In the genomic region with DNA sequence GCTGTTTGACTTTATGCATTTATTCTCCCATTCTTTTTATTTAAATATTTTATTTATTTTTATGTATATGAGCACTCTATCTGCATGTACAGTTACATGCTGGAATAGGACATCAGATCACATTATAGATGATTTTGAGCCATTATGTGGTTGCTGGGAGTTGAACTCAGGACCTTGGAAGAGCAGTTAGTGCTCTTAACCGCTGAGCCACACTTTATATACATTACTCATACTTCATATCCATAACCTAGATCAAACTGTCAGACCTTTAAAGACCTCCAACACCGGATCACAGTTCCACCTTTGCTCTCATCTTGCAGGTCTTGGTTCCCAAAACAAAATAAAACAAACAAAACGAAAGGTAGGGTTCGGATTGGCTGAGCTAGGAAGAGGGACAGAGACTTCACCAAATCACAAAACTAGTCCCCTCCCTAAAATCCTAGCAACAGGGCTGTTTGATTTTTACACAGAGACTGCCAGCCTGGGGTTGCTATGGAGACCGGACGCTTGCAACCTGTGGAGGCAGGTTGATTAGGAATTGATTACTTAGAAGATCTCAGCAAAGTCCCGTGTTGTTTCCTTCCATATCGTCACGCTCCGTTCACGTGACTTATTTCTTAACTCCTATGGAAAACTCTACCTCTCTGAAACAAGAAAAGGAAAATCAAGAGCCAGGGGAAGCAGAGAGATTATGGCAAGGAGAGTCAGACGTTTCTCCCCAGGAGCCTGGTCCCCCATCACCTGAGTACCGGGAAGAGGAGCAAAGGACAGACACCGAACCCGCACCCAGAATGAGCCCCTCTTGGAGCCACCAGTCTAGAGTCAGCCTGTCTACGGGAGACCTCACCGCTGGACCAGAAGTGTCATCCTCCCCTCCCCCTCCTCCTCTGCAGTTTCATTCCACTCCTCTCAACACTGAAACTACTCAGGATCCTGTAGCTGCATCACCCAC, we compare ENCODE assay signal across 8 mouse cellular contexts. TPM values are rescaled to one million over a fixed set of nuclear protein-coding genes. Genes with fewer than 3 reads are reported as not detected.
DNase-seq lines count a peak whose midpoint lies in the region; ATAC-seq and TF ChIP-seq lines count a peak whose summit lies in the region.

TSS of gene Rsph4a (plus strand) at position 582 of the 952 bp plus-strand sequence.

- DNase-seq in lung, adult 18-20 months = peak; percentile 28 to 74
- no peak for DNase-seq in lung, postnatal 14 days
- DNase-seq in heart, postnatal 10 days = peak; percentile 13 to 23
- DNase-seq in kidney, postnatal 4 days = peak; percentile 55 to 60
- DNase-seq in spleen, postnatal 14 days (ENCODE audit: low spot score in 2 of 2) = no peak

- ATAC-seq in embryonic facial prominence, embryonic 12.5 days (ENCODE audit: insufficient number of reproducible peaks, insufficient read depth, low FRiP score, low TSS enrichment) = peak; percentile 95
- 0 out of 2 replicates have a peak, but pooled peaks have one; percentile 21 for ATAC-seq in liver, embryonic 12.5 days

- no peaks in the 10 kb centered on the region for H3K27me3 ChIP-seq in embryonic facial prominence, embryonic 12.5 days
- no peaks in the 10 kb centered on the region for H3K27me3 ChIP-seq in liver, embryonic 12.5 days (replicated peaks)

- WGBS in embryonic facial prominence, embryonic 12.5 days = 6% methylated on average over 17 of the region's 17 CpGs
- WGBS in liver, embryonic 12.5 days (ENCODE audit: insufficient replicate concordance) = 7% methylated on average over 17 of the region's 17 CpGs
- 5% methylated on average over 17 of the region's 17 CpGs for WGBS in olfactory bulb, adult 2 months

- H3K27ac ChIP-seq in embryonic facial prominence, embryonic 12.5 days = no peak within 1 kb of the TSS
- H3K27ac ChIP-seq in liver, embryonic 12.5 days = no peak within 1 kb of the TSS
- H3K27ac ChIP-seq in olfactory bulb, adult 2 months (ENCODE audit: insufficient read depth, low read depth, low read length) = no peak within 1 kb of the TSS

- H3K36me3 ChIP-seq in embryonic facial prominence, embryonic 12.5 days = no peaks in the 10 kb centered on the region
- H3K36me3 ChIP-seq in liver, embryonic 12.5 days = no peaks in the 10 kb centered on the region

- TF ChIP-seq POLR2A in olfactory bulb, adult 2 months (IDR thresholded peaks at IDR 0.05; ENCODE audit: insufficient read depth, low read depth, low read length) = no peak

- no peak for TF ChIP-seq CTCF in olfactory bulb, adult 2 months (IDR thresholded peaks at IDR 0.05; ENCODE audit: insufficient read depth, low read depth, low read length)

- H3K4me2 ChIP-seq in embryonic facial prominence, embryonic 12.5 days (replicated peaks) = peak within 1 kb of the TSS; percentile 69
- peak within 1 kb of the TSS; percentile 57 for H3K4me2 ChIP-seq in liver, embryonic 12.5 days

- intact Hi-C loops in heart, postnatal 10 days (cut with DNase I) = no loop called here

- 0 out of 2 replicates have a peak, but pooled peaks cover 4% of the 10 kb centered on the region for H3K4me1 ChIP-seq in embryonic facial prominence, embryonic 12.5 days
- peaks cover 6% of the 10 kb centered on the region; the same call in 1 of the 2 replicates for H3K4me1 ChIP-seq in liver, embryonic 12.5 days
- H3K4me1 ChIP-seq in olfactory bulb, adult 2 months (ENCODE audit: control insufficient read depth, insufficient read depth, low read length) = peaks cover 3% of the 10 kb centered on the region; the same call in 1 of the 2 replicates

- H3K9ac ChIP-seq in embryonic facial prominence, embryonic 12.5 days = no peak within 1 kb of the TSS
- H3K9ac ChIP-seq in liver, embryonic 12.5 days = no peak within 1 kb of the TSS

- peak within 1 kb of the TSS; percentile 40 for H3K4me3 ChIP-seq in embryonic facial prominence, embryonic 12.5 days
- H3K4me3 ChIP-seq in liver, embryonic 12.5 days = peak within 1 kb of the TSS; percentile 39
- peak within 1 kb of the TSS; percentile 52 for H3K4me3 ChIP-seq in olfactory bulb, adult 2 months (ENCODE audit: insufficient read depth, low read depth, low read length)

- H3K9me3 ChIP-seq in embryonic facial prominence, embryonic 12.5 days = no peaks in the 10 kb centered on the region
- no peaks in the 10 kb centered on the region for H3K9me3 ChIP-seq in liver, embryonic 12.5 days (replicated peaks)

RNA-seq across cellular contexts. Expression of gene Rsph4a, which starts in this region (rescaled TPM):
- 0.10 TPM in 1 of 2 replicates, not detected in the other for polyA plus RNA-seq in embryonic facial prominence, embryonic 12.5 days (2016; fragmentation: Nextera tagmentation; extraction: Ambion mirVana)
- not detected for total RNA-seq in heart, postnatal 10 days (2021)
- polyA plus RNA-seq in liver, embryonic 12.5 days (2016; fragmentation: Nextera tagmentation; extraction: Ambion mirVana) = not detected in 2 replicates
- not detected in 2 replicates for polyA plus RNA-seq in olfactory bulb, adult 2 months (2012; ENCODE audit: insufficient read depth, insufficient read length, low replicate concordance, missing spikeins)

Comparison
In these comparisons a context has a peak if more than half of its experiments do, and no peak if none do; other contexts are left out.
1. DNase-seq: peak in lung, adult 18-20 months (2 of 2) and kidney, postnatal 4 days (2 of 2); none in lung, postnatal 14 days (single experiment) and spleen, postnatal 14 days (0 of 2).
2. Peak in ATAC-seq, H3K4me3 ChIP-seq and H3K4me2 ChIP-seq in embryonic facial prominence, embryonic 12.5 days; RNA of the gene not detected or under 1 TPM.
3. Peak in DNase-seq in heart, postnatal 10 days; RNA of the gene not detected or under 1 TPM.
4. Peak in ATAC-seq, H3K4me3 ChIP-seq and H3K4me2 ChIP-seq in liver, embryonic 12.5 days; RNA of the gene not detected or under 1 TPM.
5. Peak in every context shown above with its lines, with median percentiles within 50 percentile points of each other: H3K4me3 ChIP-seq.